Mouse (Mus musculus) stomach, embryonic 16.5 days (tissue): ENCODE data around the gene Prpf38b. TPM values are rescaled to one million over a fixed set of nuclear protein-coding genes. Genes with fewer than 3 reads are reported as not detected.
A peak's percentile ranks its signal among the peaks of the same experiment; 100 is the strongest.
"Not testable (repeated sequence)": the region's sequence is repeated elsewhere in the genome, so short reads cannot be mapped to it uniquely, and the experiment has no call there.

Experiments used
- ATAC-seq: fragments of 200-750 bp; cut with Nextera tagmentation; 2 replicates; pipeline ENCODE4 v1.8.0; 2017; ENCODE audit warnings: moderate number of reproducible peaks, moderate TSS enrichment; ENCODE audit not compliant: insufficient read depth, low FRiP score
- H3K27ac ChIP-seq: fragments of 300-500 bp; sonication (generic); 2 replicates; pipeline ENCODE4 v1.5.1; 2014; ENCODE audit warnings: low read length
- H3K27me3 ChIP-seq: fragments of 300-500 bp; sonication (generic); 2 replicates; pipeline ENCODE4 v1.6.1; 2014; ENCODE audit warnings: low read length, control low read depth, mixed read lengths; ENCODE audit not compliant: control insufficient read depth, insufficient read depth
- H3K36me3 ChIP-seq: fragments of 300-500 bp; sonication (generic); 2 replicates; pipeline ENCODE4 v1.6.1; 2014; ENCODE audit warnings: low read length; ENCODE audit not compliant: control insufficient read depth, insufficient read depth
- H3K4me1 ChIP-seq: fragments of 300-500 bp; sonication (generic); 2 replicates; pipeline ENCODE4 v1.6.1; 2014; ENCODE audit warnings: low read length, control low read depth, mixed read lengths; ENCODE audit not compliant: control insufficient read depth, insufficient read depth
- H3K4me2 ChIP-seq: fragments of 300-500 bp; sonication (generic); 2 replicates; pipeline ENCODE4 v1.6.1; 2014; ENCODE audit warnings: low read depth, low read length, mixed read lengths
- H3K4me3 ChIP-seq: fragments of 300-500 bp; sonication (generic); replicated peaks from 2 replicates; pipeline ENCODE4 v1.5.1; 2014; ENCODE audit warnings: mild to moderate bottlenecking, low read length
- H3K9ac ChIP-seq: fragments of 300-500 bp; sonication (generic); 2 replicates; pipeline ENCODE4 v1.6.1; 2014; ENCODE audit warnings: low read length
- H3K9me3 ChIP-seq: fragments of 300-500 bp; sonication (generic); replicated peaks from 2 replicates; pipeline ENCODE4 v1.6.1; 2016; ENCODE audit warnings: low read length, control low read depth; ENCODE audit not compliant: control insufficient read depth
- WGBS: fragments of 180-500 bp; shearing (Covaris S2); extraction: QIAGEN DNeasy Blood & Tissue Kit; methylation state at CpG from one replicate; pipeline ENCODE4 v1.1.7; 2014; 5-methylcytosine and 5-hydroxymethylcytosine counted together
- polyA plus RNA-seq: library from polyadenylated mRNA; unstranded; fragments of >200 nt; fragmentation: Nextera tagmentation; extraction: Ambion mirVana; gene quantifications from 2 replicates; pipeline ENCODE4 v1.2.1, GENCODE M21; 2015

Prpf38b gene
- polyA plus RNA-seq, 1 experiment from 2014 or later, result 69.4 TPM

DNA sequence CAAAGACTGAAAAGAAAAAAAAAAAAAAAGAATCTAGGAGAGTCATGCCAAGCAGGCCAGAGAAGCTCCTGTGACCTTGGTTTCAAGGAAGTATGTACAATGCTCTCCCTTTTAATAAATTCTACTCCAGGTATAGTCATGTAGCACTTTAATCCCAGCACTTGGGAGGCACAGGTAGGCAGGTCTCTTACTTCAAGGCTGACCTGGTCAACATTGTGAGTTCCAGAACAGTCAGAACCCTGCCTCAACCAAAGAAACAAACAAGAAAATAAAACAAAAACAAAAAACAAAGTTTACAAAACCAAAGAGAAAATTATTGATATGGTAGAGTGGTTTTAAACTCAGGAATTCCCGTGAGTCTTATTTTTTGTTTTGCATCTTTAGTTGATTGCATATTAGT is 21.6 kb downstream of the Prpf38b start, which contains the start of gene Fndc7:
Gene Fndc7, minus strand, starts transcription at position 101 of the 400 bp plus-strand sequence.
- H3K4me2 ChIP-seq, result no peak within 1 kb of the TSS
- peaks cover 5% of the 10 kb centered on the region for H3K4me1 ChIP-seq
- WGBS, result 91% methylated on average over 1 of the region's 1 CpGs
- no peak within 1 kb of the TSS for H3K4me3 ChIP-seq
- no peaks in the 10 kb centered on the region for H3K36me3 ChIP-seq
- H3K9me3 ChIP-seq, result no peaks in the 10 kb centered on the region
- H3K27me3 ChIP-seq, result no peaks in the 10 kb centered on the region
- ATAC-seq, result no peak
- no peak within 1 kb of the TSS for H3K9ac ChIP-seq
- H3K27ac ChIP-seq, result no peak within 1 kb of the TSS

DNA sequence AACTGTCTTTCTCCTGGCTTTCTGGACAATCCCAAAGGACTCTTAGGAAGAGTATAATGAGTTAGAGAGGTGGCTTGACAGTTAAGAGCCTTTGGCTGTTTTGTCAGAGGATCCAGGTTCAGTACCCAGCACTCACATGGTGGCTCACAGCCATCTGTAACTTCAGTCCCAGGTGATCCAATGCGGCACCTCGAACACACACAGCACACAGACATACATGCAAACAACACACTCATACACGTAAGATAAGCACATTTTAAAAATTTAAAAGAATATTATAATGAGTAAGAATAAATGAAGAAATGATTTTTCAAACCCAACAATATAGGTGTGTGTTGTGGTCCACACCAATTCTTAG is 23.9 kb downstream of the Prpf38b start:
- Histone ChIP-seq H3K9ac (no peak overlapping the region), H3K36me3 (no peaks in the 10 kb centered on the region), H3K27ac (no peak overlapping the region), H3K4me3 (no peak overlapping the region), H3K4me1 (peaks cover 5% of the 10 kb centered on the region), H3K4me2 (no peak overlapping the region), H3K27me3 (no peaks in the 10 kb centered on the region), H3K9me3 (no peaks in the 10 kb centered on the region)
- no peak for ATAC-seq
- 87% methylated on average over 3 of the region's 3 CpGs for WGBS

DNA sequence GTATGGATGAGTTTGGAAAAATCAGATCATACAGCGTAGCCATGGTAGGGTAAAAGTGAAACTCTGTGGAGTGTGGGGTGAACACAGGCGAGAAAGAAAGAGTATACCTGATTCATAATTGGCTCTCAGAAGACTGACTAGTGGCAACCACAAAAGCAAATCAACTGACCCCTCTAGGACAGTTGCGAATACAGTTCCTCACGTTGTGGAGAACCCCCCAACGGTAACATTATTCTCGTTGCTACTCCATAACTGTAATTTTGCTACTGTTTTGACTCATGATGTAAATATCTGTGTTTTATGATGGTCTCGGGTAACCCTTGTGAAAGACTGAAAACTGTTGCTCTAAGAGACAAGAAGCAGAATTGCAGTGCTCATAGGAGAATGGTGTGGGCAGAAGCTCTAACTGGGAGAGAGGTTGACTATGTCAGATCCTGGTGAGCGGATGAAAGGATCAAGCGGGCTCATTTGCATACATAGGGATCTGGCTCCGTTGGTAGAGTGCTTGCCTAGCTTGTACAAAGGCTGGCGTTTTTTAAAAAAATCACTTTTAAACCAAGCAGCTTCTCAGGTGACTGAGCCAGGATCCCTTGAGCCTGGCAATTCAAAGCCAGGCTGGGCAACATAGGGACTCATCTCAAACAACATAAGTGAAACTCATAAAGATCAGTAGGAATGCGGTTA is 24.5 kb downstream of the Prpf38b start:
- Histone ChIP-seq H3K4me3 (no peak overlapping the region), H3K9me3 (no peaks in the 10 kb centered on the region), H3K4me1 (peaks cover 5% of the 10 kb centered on the region), H3K9ac (no peak overlapping the region), H3K27me3 (no peaks in the 10 kb centered on the region), H3K36me3 (no peaks in the 10 kb centered on the region), H3K4me2 (no peak overlapping the region), H3K27ac (no peak overlapping the region)
- 63% methylated on average over 12 of the region's 12 CpGs for WGBS
- ATAC-seq, result no peak

DNA sequence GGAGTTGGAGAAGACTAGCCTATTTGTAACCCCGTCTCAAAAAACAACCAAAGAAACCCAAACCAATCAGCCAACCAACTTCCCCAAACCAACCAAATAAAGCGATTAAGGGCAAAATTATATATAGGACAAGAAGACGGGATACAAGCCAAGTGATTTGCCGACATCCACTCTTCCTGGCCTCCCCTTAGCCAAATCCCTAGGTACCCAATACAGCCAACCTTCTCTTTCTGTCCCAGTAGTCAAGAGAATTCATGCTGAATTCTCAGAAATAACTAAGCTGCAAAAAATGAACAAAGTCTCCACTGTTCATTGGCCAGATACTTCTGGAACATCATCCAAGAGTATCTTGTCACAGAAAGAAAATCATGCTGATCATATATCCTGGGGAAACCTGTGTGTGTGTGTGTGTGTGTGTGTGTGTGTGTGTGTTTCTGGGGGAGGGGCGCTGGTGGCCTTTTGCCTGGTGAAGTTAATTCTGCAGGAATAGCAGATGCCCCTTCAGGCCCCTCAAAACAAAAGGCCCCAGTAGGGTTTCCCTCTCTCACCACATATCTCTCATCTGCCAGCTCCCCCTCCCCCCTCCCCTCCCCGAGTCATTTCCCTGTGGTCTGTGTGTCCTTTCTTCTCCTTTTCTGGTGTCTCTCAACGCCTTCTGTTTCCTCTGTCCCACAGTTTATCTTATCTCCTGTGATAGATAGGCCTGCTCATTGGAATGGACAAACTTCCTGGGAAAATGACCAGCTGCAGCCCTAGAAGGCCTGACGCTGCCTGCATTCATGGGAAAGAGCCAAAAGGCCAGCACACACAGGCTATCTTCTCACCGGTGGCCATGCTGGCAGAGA is 25.6 kb downstream of the Prpf38b start:
- Histone ChIP-seq H3K27me3 (no peaks in the 10 kb centered on the region), H3K36me3 (no peaks in the 10 kb centered on the region), H3K27ac (peak overlapping the region; percentile 7), H3K4me1 (peaks cover 16% of the 10 kb centered on the region), H3K4me2 (no peak overlapping the region), H3K9ac (no peak overlapping the region), H3K9me3 (no peaks in the 10 kb centered on the region), H3K4me3 (no peak overlapping the region)
- 0 out of 2 replicates have a peak, but pooled peaks have one; percentile 37 for ATAC-seq
- WGBS, result 42% methylated on average over 9 of the region's 9 CpGs

DNA sequence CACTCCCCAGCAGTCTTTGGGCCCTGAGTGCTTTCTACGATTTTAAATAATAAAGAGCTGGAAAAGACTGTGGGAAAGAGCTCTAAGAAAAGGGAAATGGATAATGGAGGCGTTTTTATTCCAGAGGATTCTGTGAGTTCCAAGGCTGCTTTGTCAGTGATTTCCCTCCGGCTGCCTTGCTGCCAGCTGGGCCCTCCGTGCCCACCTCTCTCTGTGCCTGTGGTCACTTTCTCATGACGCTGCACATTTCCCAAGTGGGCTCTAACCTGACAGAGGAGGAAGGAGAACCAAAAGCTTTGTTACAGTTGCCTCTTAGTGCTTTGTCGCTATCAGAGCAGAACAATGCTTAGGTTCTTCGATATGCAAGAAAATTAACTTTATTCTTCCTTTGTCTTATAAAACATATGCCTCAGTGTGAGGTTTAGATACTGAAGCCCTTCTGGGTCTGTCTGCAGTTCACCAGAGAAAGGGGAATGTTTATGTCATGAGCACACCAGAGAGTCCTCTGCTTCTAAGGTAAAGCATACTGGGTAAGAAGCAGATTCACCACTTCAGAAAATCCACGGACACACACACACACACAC is 26.7 kb downstream of the Prpf38b start:
- ATAC-seq, result no peak
- Histone ChIP-seq H3K27ac (no peak overlapping the region), H3K4me3 (no peak overlapping the region), H3K27me3 (no peaks in the 10 kb centered on the region), H3K4me2 (no peak overlapping the region), H3K4me1 (peaks cover 21% of the 10 kb centered on the region), H3K36me3 (no peaks in the 10 kb centered on the region), H3K9me3 (no peaks in the 10 kb centered on the region), H3K9ac (no peak overlapping the region)
- 70% methylated on average over 8 of the region's 8 CpGs for WGBS

DNA sequence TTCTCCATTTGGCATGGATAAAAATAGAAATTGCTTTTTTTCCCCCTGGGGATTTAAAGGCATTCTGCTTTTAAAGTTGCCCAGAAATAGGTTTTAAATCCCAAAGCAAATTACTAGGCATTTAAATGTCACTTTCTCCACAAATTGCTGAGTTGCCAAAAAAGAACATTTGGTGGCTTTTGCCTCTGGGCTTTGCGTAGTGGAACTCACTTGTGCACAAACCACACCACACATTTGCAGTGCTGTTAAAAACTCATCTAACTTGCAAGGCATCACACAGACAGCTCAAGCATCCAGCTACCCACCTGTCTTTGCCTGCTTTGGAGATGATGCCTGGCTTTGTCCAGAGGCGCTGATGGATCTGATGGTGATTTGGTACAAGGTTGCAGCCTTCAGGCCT is 28.5 kb downstream of the Prpf38b start:
- Histone ChIP-seq H3K9me3 (no peaks in the 10 kb centered on the region), H3K9ac (no peak overlapping the region), H3K27me3 (no peaks in the 10 kb centered on the region), H3K36me3 (no peaks in the 10 kb centered on the region), H3K4me3 (no peak overlapping the region), H3K4me2 (no peak overlapping the region), H3K27ac (no peak overlapping the region), H3K4me1 (peaks cover 24% of the 10 kb centered on the region)
- WGBS, result 91% methylated on average over 2 of the region's 2 CpGs
- no peak for ATAC-seq

DNA sequence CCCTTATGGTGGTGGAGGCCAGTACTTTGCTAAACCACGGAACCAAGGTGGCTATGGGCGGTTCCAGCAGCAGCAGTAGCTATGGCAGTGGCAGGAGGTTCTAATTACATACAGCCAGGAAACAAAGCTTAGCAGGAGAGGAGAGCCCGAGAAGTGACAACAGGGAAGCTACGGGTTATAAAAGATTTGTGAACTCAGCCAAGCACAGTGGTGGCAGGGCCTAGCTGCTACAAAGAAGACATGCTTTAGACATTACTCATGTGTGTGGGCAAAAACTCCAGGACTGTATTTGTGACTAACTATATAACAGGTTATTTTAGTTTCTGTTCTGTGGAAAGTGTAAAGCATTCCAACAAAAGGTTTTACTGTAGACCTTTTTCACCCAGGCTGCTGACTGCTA is 29.7 kb downstream of the Prpf38b start:
- not testable (repeated sequence) for H3K36me3 ChIP-seq, H3K4me2 ChIP-seq, ATAC-seq, H3K4me3 ChIP-seq, H3K9me3 ChIP-seq, H3K9ac ChIP-seq, H3K27me3 ChIP-seq
- peaks cover 24% of the 10 kb centered on the region for H3K4me1 ChIP-seq
- 40% methylated on average over 4 of the region's 4 CpGs for WGBS
- H3K27ac ChIP-seq, result peak overlapping the region; percentile 76

DNA sequence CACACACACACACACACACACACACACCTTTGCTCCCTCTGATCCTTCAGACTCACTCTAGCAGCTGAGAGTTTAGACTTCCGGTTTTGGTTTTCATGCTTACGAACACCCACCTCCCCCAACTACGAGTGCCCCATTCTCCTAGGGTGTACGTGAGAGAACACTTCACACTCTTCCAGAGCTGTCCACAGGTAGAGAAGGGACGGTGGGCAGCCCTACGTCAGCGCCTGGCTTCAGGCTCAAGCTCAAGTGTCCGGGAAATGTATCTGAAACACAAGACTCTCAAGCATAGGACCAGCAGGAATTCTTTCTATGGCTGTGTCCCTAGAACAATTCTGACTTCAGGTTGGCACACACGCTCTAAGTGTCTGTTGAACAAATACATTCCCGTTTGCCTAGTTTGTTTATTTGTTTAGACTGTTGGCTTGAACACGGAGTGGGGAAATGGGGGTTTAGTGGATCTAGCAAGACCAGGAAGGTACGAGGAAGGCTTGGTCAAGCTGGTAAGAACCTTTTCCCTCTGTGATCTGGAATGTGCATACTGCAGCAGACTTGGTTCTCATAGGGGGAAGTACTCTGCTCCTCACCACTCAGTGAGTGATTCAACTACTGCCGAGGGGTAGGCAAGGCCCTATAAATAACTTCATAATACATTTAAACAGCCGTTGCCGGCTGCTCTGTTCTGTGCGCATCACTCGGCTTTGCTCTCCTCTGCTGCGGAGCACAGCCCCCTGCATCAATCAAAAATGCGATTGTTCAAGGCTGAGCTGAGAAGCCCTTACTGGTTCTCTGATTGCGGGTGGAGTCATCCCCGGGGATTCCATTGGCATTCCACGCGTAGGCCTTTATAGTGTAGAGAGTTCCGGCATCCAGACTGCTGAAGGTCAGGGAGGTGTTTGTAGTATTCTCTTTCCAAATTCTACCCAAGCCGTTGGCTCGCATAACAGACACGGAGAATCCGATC is 30.7 kb downstream of the Prpf38b start:
- Histone ChIP-seq H3K27ac (peak overlapping the region; percentile 76), H3K4me3 (no peak overlapping the region)

More for the DNA sequence above, 30.7 kb downstream of the Prpf38b start:
- peak overlapping the region; percentile 32 for H3K4me2 ChIP-seq
- H3K27me3 ChIP-seq, result no peaks in the 10 kb centered on the region
- ATAC-seq, result peak; percentile 82; the same call in 1 of the 2 replicates
- peak overlapping the region; percentile 44 for H3K9ac ChIP-seq
- peaks cover 18% of the 10 kb centered on the region for H3K4me1 ChIP-seq
- H3K36me3 ChIP-seq, result no peaks in the 10 kb centered on the region
- H3K9me3 ChIP-seq, result no peaks in the 10 kb centered on the region
- WGBS, result 35% methylated on average over 28 of the region's 28 CpGs
